Mouse (Mus musculus) spleen, adult 2 months (tissue): ENCODE measurements around the gene Gng13. TPM values are rescaled to one million over a fixed set of nuclear protein-coding genes. Genes with fewer than 3 reads are reported as not detected.
A peak's percentile ranks its signal among the peaks of the same experiment; 100 is the strongest.
"Not testable (repeated sequence)": the region's sequence is repeated elsewhere in the genome, so short reads cannot be mapped to it uniquely, and the experiment has no call there.

Experiments used
- DNase-seq, 2 experiments: peaks; one replicate each; pipeline versions ENCODE4 v3.0.0 to v3.0.0-alpha.2; 2012 to 2021; ENCODE audit warnings: low spot score in 2 of 2, low read depth in 1 of 2
- H3K27ac ChIP-seq: fragments of 200-500 bp; 2 replicates; pipeline ENCODE4 v1.5.1; 2012; ENCODE audit warnings: low read length, inconsistent platforms; ENCODE audit not compliant: insufficient read depth
- H3K27me3 ChIP-seq: fragments of 200-500 bp; 2 replicates; pipeline ENCODE4 v1.6.1; 2012; ENCODE audit warnings: mild to moderate bottlenecking, moderate library complexity, low read length, inconsistent platforms; ENCODE audit not compliant: control insufficient read depth, insufficient read depth
- H3K36me3 ChIP-seq: fragments of 200-500 bp; 2 replicates; pipeline ENCODE4 v1.6.1; 2012; ENCODE audit warnings: mild to moderate bottlenecking, low read length, inconsistent platforms; ENCODE audit not compliant: control insufficient read depth, insufficient read depth
- H3K4me1 ChIP-seq: fragments of 200-500 bp; 2 replicates; pipeline ENCODE4 v1.6.1; 2011; ENCODE audit warnings: inconsistent platforms; ENCODE audit not compliant: control insufficient read depth, insufficient read depth, insufficient read length
- H3K4me3 ChIP-seq: fragments of 200-500 bp; 2 replicates; pipeline ENCODE4 v1.5.1; 2011; ENCODE audit warnings: mild to moderate bottlenecking, inconsistent platforms; ENCODE audit not compliant: insufficient read depth, insufficient read length; ENCODE audit errors: extremely low read depth
- CTCF ChIP-seq: fragments of 200-500 bp; IDR thresholded peaks from 2 replicates; pipeline ENCODE4 v1.5.1; 2011; ENCODE audit warnings: mild to moderate bottlenecking, inconsistent platforms; ENCODE audit not compliant: insufficient read depth, insufficient read length, insufficient replicate concordance; ENCODE audit errors: extremely low read depth
- POLR2A ChIP-seq: fragments of 200-500 bp; IDR thresholded peaks from 2 replicates; pipeline ENCODE4 v1.6.1; 2011; ENCODE audit warnings: low read depth, low read length, inconsistent platforms
- WGBS: fragments of 180-500 bp; shearing (Covaris S2); methylation state at CpG from one replicate; pipeline ENCODE4 v1.1.7; 2018; 5-methylcytosine and 5-hydroxymethylcytosine counted together
- polyA plus RNA-seq: library from polyadenylated mRNA; depleted of rRNA; stranded (reverse); fragments of >200 nt; gene quantifications from 2 replicates; pipeline ENCODE4 v1.2.3, GENCODE M21; 2012

Gene Gng13
- polyA plus RNA-seq, 1 experiment = 0.16 TPM

DNA sequence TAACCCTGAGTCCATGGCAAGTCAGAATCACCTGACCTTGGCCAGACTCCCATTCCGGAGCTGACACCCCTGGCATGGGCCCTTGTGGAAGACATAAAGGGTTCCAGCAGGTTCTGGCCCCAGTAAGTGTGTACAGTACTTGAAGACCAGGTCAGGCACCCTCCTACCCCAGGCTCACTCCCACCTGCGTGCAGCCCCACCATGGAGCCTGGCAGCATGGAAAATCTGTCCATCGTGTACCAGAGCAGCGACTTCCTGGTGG is 11.0 kb downstream of the Gng13 start:
- H3K36me3 ChIP-seq = no peaks in the 10 kb centered on the region
- peak overlapping the region; percentile 63 for H3K4me3 ChIP-seq
- DNase-seq = no peak
- H3K27ac ChIP-seq = no peak overlapping the region
- H3K4me1 ChIP-seq = peaks cover 9% of the 10 kb centered on the region; the same call in 1 of the 2 replicates
- no peak for TF ChIP-seq CTCF
- no peak for TF ChIP-seq POLR2A
- 22% methylated on average over 4 of the region's 4 CpGs for WGBS
- H3K27me3 ChIP-seq = no peaks in the 10 kb centered on the region

DNA sequence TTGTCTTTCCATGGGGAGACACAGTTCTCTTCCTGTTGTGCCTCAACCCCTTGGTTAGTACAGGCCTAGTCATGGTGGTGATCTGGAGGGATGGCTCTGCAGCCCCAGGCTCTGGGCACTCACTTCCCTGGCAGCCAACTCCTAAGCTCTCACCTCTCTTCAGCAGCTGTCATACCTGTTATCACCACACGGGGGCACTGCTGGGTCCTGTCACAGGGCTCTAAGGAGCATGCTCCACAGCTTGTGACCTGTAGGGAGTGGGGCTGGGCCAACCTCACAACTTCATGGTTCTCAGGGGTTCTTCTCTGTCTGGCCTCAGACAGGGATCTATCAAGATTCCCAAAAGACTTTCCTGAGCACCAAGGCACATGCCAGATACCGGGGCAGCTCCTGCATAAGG is 15.1 kb downstream of the Gng13 start:
- TF ChIP-seq POLR2A (no peak), CTCF (peak; percentile 86; the same call in 1 of the 2 replicates)
- 32% methylated on average over 2 of the region's 2 CpGs for WGBS
- Histone ChIP-seq H3K4me3 (no peak overlapping the region), H3K27ac (no peak overlapping the region), H3K27me3 (no peaks in the 10 kb centered on the region), H3K4me1 (peaks cover 6% of the 10 kb centered on the region; the same call in 1 of the 2 replicates), H3K36me3 (no peaks in the 10 kb centered on the region)
- DNase-seq = peak; percentile 61 to 74

DNA sequence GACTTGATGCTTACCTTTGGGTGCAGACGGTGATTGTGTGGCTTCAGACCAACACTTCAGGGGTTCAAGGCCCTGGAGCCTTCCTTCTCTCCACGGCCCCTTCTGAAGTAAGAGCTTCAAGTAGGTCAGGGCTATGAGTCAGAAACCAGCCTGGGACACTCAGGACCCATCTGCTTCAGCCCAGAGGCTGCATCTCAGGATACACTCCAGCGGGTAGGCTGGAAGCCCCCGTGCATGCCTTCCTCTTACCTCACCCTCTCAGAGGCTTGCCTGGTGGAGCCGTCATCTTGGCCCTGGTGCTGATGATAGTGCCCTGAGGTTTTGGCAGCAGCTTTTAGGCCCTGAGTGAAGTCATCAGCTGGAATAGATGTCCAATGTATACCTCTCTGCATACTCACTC is 18.3 kb downstream of the Gng13 start:
- Histone ChIP-seq H3K27me3 (no peaks in the 10 kb centered on the region), H3K4me1 (no peaks in the 10 kb centered on the region), H3K4me3 (no peak overlapping the region), H3K27ac (no peak overlapping the region), H3K36me3 (no peaks in the 10 kb centered on the region)
- DNase-seq = no peak
- TF ChIP-seq POLR2A (no peak), CTCF (no peak)
- WGBS = 90% methylated on average over 5 of the region's 5 CpGs

DNA sequence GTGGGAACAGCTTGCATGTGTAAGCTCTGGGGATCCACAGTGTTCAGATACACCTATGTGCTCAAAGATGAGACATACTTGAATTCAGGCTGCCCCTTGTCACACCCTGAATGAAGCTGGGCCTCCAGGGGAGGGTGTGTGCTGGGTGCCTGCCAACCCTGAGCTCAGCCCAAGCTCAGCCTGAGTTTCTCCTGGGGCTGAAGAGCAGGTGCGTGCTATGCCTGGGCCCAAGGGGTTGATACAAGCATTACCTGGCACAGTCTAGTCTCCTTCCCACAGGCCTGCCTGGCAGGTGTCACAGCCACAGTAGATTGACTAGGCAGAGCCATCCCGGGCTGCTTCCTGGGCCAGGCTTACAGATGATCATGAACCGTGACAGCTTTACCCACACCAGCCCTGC is 18.8 kb downstream of the Gng13 start, which contains the start of gene Mslnl:
Mslnl (plus strand) TSS at position 298 of the 400 bp plus-strand sequence.
- Histone ChIP-seq H3K27ac (no peak within 1 kb of the TSS), H3K36me3 (no peaks in the 10 kb centered on the region), H3K27me3 (no peaks in the 10 kb centered on the region), H3K4me3 (no peak within 1 kb of the TSS), H3K4me1 (no peaks in the 10 kb centered on the region)
- 76% methylated on average over 3 of the region's 3 CpGs for WGBS
- TF ChIP-seq CTCF (no peak), POLR2A (no peak)
- DNase-seq = no peak

DNA sequence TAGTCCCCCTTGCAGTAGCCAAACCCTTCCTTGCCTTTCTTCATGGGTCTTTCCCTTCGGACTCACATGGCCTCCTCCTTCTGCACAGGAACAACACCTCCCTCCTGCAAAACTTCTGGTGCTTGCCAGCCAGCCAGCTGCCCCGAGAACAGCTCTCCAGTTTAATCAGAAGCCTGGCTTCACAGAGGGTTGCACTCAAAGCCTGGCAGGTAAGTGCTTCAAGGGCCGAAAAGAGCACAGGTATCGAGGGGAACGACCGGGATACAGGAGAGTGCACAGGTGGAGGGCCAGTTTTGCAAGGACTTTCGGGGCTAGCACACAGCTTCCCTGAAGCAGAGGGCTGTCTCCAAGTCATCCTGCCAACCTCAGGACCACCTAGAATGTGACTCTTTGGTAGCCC is 21.9 kb downstream of the Gng13 start:
- TF ChIP-seq CTCF = no peak
- TF ChIP-seq POLR2A = no peak

DNA sequence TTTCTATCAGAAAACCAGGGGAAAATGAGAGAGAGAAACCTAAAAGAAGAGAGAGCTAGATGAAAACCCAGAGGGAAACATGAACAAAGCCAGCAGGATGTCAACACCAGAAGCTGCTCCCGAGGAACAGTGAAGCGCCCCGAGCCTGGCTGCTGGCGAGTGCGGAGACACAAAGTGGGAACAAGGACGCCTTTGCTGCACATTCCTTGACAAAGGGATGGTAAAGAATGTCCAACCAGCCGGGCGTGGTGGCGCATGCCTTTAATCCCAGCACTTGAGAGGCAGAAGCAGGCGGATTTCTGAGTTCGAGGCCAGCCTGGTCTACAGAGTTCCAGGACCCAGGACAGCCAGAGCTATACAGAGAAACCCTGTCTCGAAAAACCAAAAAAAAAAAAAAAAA is 24.5 kb downstream of the Gng13 start:
- DNase-seq, H3K4me1 ChIP-seq, H3K36me3 ChIP-seq, H3K4me3 ChIP-seq, H3K27me3 ChIP-seq, H3K27ac ChIP-seq: not testable (repeated sequence)
- WGBS = 78% methylated on average over 12 of the region's 12 CpGs

More for the DNA sequence above, 21.9 kb downstream of the Gng13 start:
- H3K36me3 ChIP-seq = no peaks in the 10 kb centered on the region
- WGBS = 85% methylated on average over 7 of the region's 7 CpGs
- H3K4me3 ChIP-seq = no peak overlapping the region
- no peaks in the 10 kb centered on the region for H3K4me1 ChIP-seq
- DNase-seq = no peak
- no peak overlapping the region for H3K27ac ChIP-seq
- no peaks in the 10 kb centered on the region for H3K27me3 ChIP-seq

DNA sequence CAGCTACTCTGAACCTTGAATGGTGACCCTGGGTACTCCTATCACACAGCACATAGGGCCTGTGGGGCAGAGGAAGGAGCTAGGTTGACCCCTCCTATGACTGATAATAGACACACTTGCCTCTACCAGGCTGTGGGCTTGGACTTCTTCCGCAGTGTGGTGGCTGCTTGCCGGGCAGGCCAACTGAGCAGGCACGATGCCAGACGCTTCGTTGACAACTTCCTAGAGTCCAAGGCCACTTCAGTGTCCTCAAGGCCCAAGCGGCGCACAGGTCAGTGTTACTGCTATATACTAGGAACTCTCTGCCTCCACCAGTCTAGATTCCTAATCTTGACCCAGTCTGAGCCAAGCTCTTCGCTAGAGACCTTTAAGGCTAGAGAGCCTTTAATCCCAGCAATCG is 26.9 kb downstream of the Gng13 start:
- WGBS = 87% methylated on average over 9 of the region's 9 CpGs

More for the DNA sequence above, 26.9 kb downstream of the Gng13 start:
- Histone ChIP-seq H3K36me3 (no peaks in the 10 kb centered on the region), H3K27me3 (no peaks in the 10 kb centered on the region), H3K4me1 (no peaks in the 10 kb centered on the region), H3K4me3 (no peak overlapping the region), H3K27ac (no peak overlapping the region)
- TF ChIP-seq POLR2A = no peak
- TF ChIP-seq CTCF = no peak
- DNase-seq = no peak
